Mouse (Mus musculus): ENCODE data around the gene Ccdc7b.
"Not testable (repeated sequence)": the region's sequence is repeated elsewhere in the genome, so short reads cannot be mapped to it uniquely, and the experiment has no call there.

Gene Ccdc7b

DNA sequence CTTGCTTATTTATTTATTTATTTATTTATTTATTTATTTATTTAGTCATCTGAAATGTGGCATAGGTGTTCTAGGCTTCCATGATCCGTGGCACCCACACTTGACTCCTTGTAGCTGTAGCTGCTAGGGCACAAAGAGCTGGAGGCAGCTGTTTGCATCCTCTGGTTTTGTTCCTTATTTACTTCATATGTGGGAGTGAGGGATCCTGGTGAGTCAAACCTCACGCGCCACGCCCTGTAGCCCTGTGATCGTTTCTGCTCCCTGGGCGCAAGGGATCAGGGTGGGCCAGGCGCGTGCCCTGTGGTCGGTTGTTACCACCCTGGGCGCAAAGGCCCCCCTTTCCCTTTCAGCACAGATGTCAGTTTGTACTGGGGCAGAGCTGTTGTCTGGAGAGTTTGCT, at the start of gene Ccdc7b:
TSS of gene Ccdc7b (plus strand) at position 301 of the 400 bp plus-strand sequence.
- DNase-seq (ENCODE audit: low spot score), result not testable (repeated sequence)

DNA sequence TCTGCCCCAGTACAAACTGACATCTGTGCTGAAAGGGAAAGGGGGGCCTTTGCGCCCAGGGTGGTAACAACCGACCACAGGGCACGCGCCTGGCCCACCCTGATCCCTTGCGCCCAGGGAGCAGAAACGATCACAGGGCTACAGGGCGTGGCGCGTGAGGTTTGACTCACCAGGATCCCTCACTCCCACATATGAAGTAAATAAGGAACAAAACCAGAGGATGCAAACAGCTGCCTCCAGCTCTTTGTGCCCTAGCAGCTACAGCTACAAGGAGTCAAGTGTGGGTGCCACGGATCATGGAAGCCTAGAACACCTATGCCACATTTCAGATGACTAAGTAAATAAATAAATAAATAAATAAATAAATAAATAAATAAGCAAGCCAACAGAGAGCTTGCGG, 1.5 kb upstream of the Ccdc7b start, which contains the start of gene Ccdc7a:
TSS of gene Ccdc7a (minus strand) at position 101 of the 400 bp plus-strand sequence.
- not testable (repeated sequence) for DNase-seq (ENCODE audit: low spot score)

DNA sequence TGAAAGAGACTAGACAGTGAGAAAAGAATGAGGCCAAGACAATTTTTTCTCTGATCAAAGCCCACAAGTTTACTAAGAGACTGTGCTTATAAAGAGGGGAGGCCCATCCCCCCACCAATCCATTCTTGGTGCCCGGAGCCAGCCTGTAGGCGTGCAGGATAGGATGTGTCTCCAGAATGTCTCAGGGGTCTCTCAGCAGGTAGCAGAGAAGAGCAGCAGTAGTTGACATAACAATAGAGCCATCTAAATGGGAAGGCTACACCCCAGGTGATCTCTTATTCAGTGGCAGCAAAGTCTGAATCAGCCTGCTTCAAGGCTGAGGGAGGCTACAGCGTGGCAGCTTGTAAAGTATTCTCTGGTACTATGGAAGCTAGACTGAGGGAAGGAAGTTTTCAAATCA, 48.8 kb downstream of the Ccdc7b start:
- DNase-seq (ENCODE audit: low spot score), result not testable (repeated sequence)

DNA sequence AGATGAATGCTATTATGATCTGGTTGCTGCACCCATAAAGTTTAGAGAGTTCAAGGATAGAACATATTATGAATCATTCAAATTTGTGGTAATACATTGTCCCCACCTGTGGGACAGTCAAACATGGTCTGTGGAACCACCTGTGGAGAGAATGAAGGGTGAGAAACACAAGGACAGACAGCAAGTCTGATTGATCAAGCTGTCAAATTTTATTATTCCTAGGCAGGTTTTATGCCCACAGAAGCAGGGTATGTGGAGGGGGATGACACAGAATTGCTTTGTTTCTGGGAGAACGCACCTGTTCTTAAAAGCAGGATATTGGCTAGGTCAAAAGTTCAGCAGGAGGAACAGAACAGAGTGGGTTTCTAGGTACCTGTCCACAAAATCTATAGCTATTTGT, 64.6 kb downstream of the Ccdc7b start, which contains the start of gene Gm10999:
TSS of gene Gm10999 (minus strand) at position 101 of the 400 bp plus-strand sequence.
- DNase-seq (ENCODE audit: low spot score), result no peak

DNA sequence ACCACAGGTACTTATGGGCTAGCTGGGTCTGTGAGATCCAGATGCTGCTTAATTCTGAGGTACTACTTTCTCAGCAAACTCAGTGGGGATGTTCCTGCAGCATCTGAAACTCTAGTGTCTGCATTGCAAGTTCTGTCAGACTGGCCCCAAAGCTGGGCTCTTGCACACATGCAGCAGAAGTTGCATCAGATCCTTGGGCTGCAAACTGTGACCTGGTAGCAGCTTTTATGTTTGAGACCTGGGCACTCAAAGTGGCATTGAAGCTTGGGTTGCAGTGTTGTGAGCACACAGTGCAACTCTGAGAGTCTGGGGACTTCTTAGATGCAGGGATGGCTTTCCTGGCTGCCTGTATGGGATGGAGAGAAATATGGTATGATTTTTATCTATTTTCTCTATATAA, 66.5 kb downstream of the Ccdc7b start:
- DNase-seq (ENCODE audit: low spot score), result no peak

Data from layer of hippocampus, adult 11-12 months (tissue).